Mouse (Mus musculus) erythroblast, embryonic 14.5 days (primary cell): Measurements from ENCODE around the gene Cavin2.

Experiments
- GATA1 ChIP-seq: IDR thresholded peaks from 2 replicates; pipeline ENCODE4 v1.6.1; 2012; ENCODE audit warnings: low read length, inconsistent platforms, mixed read lengths
- TAL1 ChIP-seq: IDR thresholded peaks from 3 replicates; pipeline ENCODE4 v1.6.1; 2012; ENCODE audit warnings: low read length, inconsistent platforms, mixed read lengths

DNA sequence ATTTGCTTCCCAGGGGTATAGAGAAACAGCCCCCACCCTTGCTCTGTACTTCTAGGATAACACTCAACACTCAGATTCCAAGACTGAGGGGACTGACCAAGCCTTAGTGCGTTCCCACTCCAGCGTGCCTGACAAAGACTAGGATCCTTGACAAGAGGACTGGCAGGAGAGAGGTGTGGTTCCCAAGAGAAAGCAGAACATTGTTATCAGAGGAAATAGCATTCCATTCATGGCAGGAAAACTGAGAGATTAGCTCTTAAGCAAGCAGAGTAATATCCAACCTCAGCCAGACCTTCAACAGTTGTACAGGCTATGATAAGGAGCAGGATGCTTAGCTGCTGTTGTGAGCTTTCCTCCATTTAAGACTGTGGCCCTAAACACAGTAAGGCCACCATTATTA lies 23.0 kb upstream of the Cavin2 start:
- TF ChIP-seq TAL1, result no peak
- no peak for TF ChIP-seq GATA1
